Mouse (Mus musculus): ENCODE results near the gene Dclk3. TPM values are rescaled to one million over a fixed set of nuclear protein-coding genes. Genes with fewer than 3 reads are reported as not detected.

Gene Dclk3
- total RNA-seq, 2 experiments from 2014 or later = 0.24 to 0.39 TPM

DNA sequence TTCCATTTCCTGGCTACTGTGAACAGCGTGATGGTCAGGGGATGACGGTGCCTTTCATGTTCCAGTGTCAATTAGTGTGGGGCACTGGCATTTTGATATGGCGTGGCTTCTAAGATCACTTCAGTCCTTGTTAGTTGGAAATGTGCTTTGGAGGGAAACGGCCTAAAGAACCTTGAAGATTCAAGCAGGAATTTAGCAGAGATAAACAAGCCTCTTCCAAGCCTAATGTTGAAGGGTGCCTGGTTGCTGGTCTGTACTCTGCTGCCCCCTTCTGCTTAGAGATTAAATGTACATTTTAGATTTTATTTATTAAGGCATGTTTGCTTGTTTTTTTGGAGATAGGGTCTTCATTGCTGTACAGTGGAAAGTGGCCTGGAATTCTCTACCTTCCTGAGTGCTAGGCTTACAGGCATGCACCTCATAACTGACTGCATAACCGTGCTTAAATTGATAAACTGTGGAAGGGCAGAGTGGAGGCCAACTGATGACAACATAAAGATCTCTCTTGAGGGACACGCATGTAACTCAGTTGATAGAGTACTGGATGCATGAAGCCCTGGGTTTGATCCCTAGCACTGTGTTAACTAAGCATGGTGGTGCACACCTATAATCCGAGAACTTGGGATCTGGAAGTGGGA lies 40.1 kb downstream of the Dclk3 start:
- DNase-seq = no peak

DNA sequence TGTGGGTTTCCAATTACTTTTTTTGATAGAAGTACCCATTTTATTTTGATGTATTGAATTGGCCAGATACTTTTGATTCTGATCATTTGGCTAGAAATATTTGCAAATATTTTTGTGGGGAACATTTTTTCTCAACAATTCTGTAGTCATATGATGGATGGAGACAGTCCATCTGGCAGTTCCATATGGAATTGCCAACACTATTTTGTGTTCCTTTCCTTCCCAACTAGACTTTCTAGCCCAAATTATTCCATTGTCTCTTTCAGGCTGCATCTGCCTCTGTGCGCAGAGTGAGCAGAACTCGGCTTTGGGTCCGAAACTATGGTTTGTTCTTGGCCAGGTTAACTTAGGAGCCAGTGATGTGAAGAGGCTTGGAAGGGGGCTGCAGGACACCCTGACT lies 42.1 kb downstream of the Dclk3 start:
- DNase-seq = no peak
- intact Hi-C loops (cut with DNase I) = no loop called here

More for the DNA sequence above, 40.1 kb downstream of the Dclk3 start:
- intact Hi-C loops (cut with DNase I) = loop anchor here (1.0 to 5.0 kb wide), 2 partner anchors 123 to 187 kb away; no protein-coding TSS in a partner anchor

DNA sequence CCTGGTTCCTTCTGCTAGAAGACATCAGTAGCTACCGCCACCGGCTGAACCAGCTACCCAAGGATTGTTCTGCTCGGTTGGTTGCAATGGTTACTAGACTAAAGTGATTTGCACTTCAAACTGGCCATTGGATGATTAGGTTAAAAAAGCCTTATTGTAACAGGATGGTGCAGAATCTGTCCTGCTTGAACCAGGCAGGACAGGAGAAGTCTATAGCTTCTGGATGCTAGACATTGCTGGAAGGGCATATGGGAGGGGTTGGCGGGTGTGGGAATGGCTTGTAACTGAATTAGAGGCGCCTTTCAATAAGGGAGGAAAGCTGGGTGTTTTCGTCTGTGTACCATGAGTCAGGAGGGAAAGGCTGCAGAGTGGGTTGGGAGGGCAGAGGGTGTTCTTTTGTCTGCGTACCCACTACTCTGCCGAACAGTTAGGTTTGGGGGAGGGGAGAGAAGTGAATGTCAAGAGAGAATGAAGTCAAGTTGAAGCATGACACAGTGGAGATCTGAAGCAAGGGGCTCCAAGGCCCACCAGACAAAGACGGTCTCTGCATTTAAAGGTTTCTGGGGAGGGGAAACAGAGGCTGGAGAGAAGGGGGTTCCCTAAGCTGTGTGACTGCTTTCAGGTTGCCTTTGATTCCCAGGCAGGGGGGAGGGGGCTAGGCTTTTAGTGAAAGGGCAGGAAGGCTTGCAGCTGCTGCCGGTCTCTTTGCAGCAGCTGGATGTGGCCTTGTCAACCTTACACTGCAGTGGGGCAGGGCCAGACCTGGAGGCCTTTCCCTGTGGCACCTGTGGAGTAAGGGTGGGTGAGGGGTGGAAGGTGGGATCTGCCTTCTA lies 48.0 kb downstream of the Dclk3 start:
- no peak for DNase-seq
- intact Hi-C loops (cut with DNase I) = no loop called here

DNA sequence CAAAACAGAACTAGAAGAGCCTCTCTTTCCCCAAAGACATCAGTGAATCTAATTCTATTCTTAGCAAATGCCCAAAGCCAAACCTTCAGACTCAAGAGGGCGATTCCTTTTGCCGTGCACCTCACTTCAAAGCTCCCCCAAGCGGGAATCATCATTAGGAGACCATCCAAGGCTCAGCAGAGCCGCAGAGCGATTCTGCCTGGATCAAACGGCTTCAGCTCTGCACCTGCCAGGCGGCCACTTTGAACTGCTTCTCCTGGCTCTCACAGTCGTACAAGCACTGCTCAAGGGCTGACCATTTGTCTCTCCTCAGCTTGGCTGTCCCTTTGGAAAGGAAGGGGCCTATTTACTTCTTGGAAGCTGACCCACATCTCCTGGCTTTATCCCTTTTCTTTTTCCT lies 51.7 kb downstream of the Dclk3 start:
- intact Hi-C loops (cut with DNase I) = loop anchor here (10.0 kb wide), 1 partner anchor 274 kb away; no protein-coding TSS in a partner anchor
- no peak for DNase-seq

DNA sequence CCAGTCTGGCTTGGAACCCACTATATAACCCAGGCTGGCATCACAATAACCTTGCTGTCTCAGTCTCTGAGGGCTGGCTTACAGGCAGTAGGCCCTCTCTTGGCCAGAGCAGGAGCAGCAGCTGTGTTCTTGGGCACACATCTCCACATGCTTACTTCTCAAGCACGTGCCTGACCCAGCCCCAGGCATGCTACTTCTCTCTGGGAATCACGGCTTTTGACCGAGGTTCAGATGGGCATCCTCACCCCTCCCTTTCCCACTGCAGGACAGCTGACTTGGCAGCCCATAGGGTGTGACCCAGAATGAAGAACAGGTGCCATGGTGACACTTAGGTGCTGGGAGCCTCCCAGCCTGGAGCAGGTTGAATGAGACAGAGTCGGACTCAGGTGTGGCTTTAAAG lies 52.4 kb downstream of the Dclk3 start:
- intact Hi-C loops (cut with DNase I) = loop anchor here (10.0 kb wide), 1 partner anchor 274 kb away; no protein-coding TSS in a partner anchor
- no peak for DNase-seq

DNA sequence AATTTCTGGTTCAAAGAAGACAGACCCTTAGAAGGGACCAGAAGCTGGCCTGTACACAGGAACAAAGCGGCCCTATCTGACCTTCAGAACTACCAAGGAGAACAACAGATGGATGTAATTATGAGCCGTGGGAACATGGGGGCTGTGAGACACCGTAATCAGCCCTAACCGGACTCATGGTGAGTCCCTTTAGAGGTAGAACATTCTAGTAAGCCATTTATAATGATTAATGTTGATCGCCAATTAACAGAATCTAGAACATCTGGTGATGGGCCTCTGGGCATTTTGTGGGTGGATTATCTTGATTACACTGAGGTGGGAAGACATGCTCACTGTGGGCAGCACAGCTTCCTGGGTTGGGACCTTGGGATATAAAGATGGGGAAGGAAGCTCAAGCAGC lies 54.6 kb downstream of the Dclk3 start:
- no peak for DNase-seq
- intact Hi-C loops (cut with DNase I) = loop anchor here (10.0 kb wide), 1 partner anchor 271 kb away; no protein-coding TSS in a partner anchor

DNA sequence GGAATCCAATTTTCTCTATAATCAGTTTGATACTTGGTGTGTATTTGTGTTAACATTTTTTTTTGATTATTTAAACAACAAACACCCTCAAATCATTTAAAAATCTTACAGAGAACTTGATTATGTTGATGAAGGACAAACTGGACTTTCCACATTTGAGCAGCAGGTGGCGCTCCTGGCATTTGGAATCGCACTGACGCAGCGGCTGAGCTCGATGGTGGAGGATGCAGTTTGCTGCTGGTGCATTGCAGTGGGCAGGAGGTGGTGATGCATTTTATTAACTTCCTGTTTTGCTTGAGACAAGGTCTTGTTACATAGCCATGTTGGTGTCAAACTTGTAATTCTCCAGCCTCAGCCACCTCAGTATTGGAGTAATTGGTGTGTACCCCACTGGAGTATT lies 56.7 kb downstream of the Dclk3 start:
- DNase-seq = peak; percentile 59 to 77
- intact Hi-C loops (cut with DNase I) = loop anchor here (5.0 to 10.0 kb wide), 2 partner anchors 77 to 269 kb away; no protein-coding TSS in a partner anchor

DNA sequence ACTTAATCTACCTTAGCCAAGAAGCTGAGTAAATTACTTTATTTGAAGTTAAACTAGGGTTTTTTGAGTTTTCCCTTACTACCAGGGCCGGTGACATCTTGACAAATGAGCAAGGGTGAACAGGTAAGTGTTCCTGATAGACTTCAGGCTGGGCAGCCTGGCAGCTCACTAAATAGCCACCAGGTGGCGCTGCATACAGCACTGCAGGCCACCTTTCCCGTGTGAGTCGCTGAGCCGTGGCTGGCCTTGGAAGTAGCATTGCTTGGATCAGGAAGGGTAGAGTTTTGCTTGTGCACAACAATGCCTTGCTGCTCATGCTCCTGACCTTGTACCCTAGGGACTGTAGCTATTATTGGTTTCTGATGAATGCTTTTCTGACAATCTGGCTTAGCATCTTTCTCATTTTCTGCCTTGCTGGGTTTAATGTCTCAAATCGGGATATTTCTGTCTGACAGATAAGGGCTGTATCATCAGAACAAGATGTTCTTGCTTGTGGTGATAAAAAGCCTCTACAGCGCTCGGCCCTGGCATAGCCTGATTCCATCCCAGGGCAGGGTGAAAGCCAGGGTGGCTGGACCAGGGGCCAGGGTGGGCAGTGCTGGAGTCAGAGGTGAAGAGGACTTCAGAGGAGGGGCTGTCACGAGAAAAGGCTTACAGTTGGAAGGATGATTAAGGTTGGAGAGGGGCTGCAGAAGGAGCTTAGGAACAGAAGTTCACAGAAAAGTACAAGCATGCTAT lies 58.4 kb downstream of the Dclk3 start:
- intact Hi-C loops (cut with DNase I) = loop anchor here (1.0 to 10.0 kb wide), 3 partner anchors 75 to 421 kb away; no protein-coding TSS in a partner anchor
- DNase-seq = peak; percentile 71 to 77

DNA sequence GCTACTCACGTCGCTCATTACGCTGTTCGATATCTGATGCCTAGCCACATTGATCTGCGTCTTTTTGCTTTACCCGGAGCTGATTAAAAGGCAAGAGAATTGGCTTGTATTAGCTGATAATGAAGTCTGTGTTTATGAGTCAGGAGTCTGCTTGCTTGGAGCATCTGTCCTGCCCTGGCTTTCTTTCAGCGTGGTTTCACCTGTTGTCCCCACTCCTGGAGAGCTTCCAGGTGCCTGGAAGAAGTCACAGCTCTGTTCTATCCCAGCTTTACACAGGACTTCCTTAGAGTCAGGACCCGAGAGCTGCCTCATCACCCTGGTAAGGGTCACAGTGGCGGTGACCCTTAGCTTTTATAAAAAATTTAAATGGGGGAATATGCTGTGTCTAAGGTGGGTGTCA lies 61.3 kb downstream of the Dclk3 start:
- DNase-seq = no peak
- intact Hi-C loops (cut with DNase I) = no loop called here

DNA sequence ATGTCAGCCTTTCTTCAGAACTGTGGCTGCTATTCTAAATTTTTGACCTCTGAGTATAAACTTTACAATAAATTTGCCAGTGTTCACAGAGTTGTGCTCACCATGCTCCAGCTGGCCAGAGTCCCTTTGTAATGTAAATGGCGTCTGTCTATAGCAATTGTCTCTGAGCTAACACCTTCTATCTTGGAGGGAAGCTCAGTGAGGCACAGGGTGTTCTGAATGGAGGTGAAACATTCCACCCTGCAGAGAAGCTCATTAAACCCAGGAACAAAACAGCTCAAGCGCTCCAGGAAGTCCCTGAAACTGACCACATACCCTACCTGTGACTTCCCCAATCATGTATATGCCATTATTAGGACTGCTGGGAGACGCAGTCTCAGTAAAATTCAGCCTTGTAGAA lies 67.2 kb downstream of the Dclk3 start:
- intact Hi-C loops (cut with DNase I) = no loop called here
- no peak for DNase-seq

DNA sequence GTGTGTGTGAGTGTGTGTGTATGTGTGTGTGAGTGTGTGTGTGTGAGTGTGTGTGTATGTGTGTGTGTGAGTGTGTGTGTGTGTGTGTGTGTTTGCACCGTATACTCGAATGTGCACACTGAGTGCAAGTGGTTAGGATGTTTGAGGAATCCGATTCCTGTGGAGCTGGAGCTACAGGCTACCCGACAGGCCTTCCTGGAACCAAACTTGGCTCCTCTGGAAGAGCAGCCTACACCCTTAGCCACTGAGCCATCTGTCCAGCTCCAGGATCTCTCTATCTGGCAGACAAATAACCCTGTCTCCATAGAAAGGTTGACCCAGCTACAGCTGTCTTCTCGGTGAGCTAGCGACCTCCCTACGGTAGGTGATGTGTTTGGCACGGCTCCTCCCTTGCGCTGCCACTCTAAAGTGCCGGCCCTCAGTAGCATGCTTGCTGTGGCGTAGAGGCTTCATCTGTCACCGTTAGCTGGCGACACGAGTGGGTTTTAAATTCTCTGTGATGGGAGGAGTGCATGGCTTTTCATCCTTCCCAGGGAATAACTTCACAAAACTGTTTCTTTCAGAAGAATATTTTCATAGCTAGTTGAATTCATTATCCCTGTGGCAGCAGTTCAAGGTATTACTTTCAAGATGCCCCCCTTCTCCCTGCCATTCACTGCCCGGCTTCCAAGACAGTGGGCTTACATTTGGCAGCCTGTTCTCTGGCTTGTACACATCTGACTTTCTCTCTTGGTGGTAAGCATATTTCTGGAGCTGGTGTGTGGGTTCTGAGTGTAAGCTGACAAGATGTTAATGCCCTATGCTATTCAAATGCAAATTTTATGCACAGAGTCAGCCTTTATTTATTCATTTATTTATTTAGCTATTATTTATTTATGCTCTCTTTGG lies 75.9 kb downstream of the Dclk3 start:
- no peak for DNase-seq
- intact Hi-C loops (cut with DNase I) = no loop called here

DNA sequence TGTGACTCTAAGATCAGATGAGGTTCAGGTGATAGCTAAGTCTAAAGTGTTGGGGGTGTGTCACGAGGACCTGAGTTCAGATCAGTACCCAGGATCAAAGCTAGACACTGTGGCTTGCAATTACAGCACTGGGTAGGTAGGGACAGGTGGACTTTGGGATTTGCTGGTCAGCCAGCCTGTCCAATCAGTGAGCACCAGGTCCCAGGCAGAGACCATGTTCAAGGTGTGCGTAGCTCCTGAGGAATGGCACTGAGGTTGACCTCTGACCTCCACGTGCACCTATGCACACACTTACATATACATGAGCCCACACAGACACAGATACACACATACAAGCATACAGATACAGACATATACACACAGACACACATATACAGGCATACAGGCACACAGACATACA lies 76.7 kb downstream of the Dclk3 start:
- intact Hi-C loops (cut with DNase I) = no loop called here
- no peak for DNase-seq

DNA sequence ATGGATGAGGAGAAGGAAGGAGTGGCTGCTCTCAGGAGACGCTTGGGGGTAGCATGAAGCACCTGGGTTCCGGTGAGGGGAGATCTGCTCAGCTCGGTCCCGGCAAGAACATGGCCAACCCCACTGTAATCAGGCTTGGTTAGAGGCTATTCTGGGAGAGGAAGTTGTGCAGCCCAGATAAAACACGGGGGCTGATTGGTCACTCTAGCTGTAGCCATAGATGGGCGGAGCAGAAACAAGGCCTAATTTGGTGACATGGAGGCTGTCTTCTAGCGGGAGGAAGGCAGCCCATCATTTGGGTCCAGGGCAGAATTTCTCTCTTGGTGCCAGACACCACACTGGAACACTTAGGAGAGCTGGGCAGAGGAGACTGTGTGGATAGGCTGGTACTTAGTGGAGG lies 83.3 kb downstream of the Dclk3 start:
- intact Hi-C loops (cut with DNase I) = no loop called here
- DNase-seq = no peak

DNA sequence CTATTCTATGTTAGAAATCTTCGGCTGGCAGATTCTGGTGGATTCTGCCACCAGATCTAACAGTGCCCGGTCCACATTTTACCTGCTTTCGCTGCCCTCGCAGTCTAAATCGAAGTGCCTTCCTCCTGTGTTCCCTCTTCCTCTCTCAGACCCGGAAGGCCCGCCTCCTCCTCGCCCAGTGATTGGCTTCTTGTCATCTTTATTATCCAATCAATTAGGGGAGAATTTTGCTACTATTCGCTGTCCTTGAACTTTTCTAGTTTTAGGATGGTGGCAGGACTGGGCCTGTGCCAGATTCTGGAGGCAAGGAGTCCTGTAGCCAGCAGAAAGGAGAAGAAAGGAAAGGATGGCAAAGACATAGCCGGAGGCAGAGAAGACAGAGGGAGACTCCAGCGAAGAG lies 84.2 kb downstream of the Dclk3 start:
- DNase-seq = no peak
- intact Hi-C loops (cut with DNase I) = no loop called here

DNA sequence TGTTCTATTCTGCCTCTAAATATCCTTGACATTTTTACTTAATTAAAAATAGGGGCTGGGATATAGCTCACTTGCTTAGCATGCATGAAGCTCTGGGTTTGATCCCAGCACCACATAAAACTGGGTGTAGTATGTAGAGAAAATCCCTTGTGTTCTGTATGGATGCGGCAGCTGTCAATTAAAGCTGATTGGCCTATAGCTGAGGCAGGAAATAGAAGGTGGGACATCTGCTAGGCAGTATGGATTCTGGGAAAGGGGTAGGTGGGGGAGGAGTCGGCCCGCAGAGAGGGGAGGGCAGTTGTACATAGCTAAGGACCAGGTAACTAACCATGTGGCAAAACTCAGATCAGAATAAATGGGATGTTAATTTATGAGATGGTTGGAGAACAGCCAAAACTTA lies 85.0 kb downstream of the Dclk3 start:
- intact Hi-C loops (cut with DNase I) = no loop called here
- no peak for DNase-seq

DNA sequence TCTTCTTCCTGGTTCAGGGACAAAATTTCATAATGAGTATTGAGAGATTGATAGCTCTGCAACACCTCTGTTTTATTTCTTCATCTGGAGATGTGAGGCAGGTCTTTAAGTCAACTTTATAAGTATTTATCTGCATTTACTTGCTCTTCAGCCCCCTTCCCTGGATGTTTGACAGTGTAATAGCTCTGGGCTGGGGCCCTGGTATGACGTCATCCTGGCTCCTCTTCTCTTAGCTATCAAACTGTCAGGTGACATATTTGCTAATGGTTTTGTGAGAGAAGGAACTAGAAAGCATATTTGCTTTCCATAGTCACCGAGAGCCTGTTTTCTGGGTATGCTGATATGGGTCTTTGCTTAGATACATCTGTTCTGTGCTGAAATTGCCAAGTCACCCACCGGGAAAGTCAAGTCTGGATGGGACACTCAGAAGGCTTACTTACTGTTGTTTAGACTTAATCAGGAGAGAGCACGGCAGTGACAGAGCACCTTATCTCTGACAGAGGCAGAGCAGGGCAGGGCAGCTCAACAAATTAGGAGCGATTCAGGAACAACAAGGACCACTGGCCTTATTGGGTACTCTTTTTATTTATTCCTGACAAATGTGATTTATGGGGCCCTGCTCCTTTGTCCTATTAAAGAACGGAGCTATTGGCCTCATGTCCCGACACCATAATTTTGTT lies 96.0 kb downstream of the Dclk3 start:
- no peak for DNase-seq
- intact Hi-C loops (cut with DNase I) = no loop called here

DNA sequence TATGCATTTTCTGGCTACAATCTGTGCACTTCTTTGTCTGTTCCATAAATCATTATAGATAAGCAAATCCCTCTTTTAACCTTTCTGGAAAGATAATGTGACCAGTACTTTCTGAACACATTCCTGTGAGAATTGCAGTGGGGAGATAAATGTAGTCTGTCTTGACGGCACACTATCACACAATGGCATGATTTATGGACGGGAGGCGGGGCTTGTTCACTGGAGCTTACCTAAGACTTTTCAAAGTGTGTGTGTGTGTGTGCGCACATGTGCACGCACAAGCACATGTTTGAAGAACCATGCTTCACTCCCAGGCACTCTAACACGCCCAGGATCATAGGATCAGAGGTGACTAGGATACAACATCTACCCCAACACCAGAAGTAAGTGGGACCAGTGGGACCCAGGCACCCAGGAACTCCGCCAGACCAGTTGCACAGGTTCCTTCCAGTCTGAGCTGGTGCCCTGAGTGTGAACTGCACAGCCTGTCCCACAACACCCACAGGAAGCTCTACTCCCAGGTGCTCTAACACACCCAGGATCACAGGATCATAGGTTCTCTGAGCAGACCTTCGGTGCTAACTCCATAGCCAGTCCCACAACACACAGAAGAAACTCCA lies 96.7 kb downstream of the Dclk3 start:
- DNase-seq = no peak
- intact Hi-C loops (cut with DNase I) = no loop called here

Data from heart, postnatal 36 days (tissue).